Mouse (Mus musculus) thymus, adult 2 months (tissue): Measurements from ENCODE around the gene Foxj2. TPM values are rescaled to one million over a fixed set of nuclear protein-coding genes. Genes with fewer than 3 reads are reported as not detected.
A peak's percentile ranks its signal among the peaks of the same experiment; 100 is the strongest.

Experiments
- DNase-seq: peaks from one replicate; pipeline ENCODE4 v3.0.0; 2021
- H3K27ac ChIP-seq: fragments of 200-500 bp; 2 replicates; pipeline ENCODE4 v1.5.1; 2012; ENCODE audit warnings: low read length, control low read depth; ENCODE audit not compliant: control insufficient read depth, insufficient read depth
- H3K27me3 ChIP-seq: fragments of 200-500 bp; 2 replicates; pipeline ENCODE4 v1.6.1; 2012; ENCODE audit warnings: mild to moderate bottlenecking, low read length, moderate library complexity, mixed read lengths; ENCODE audit not compliant: control insufficient read depth, insufficient read depth
- H3K36me3 ChIP-seq: fragments of 200-500 bp; 2 replicates; pipeline ENCODE4 v1.6.1; 2012; ENCODE audit warnings: mild to moderate bottlenecking, low read length, moderate library complexity; ENCODE audit not compliant: control insufficient read depth, insufficient read depth
- H3K4me1 ChIP-seq: fragments of 200-500 bp; replicated peaks from 2 replicates; pipeline ENCODE4 v1.6.1; 2012; ENCODE audit warnings: low read length; ENCODE audit not compliant: control insufficient read depth, insufficient read depth
- H3K4me3 ChIP-seq: fragments of 200-500 bp; 2 replicates; pipeline ENCODE4 v1.5.1; 2012; ENCODE audit warnings: mild to moderate bottlenecking, low read length, control low read depth, moderate library complexity; ENCODE audit not compliant: control insufficient read depth, insufficient read depth
- CTCF ChIP-seq: fragments of 200-500 bp; IDR thresholded peaks from 2 replicates; pipeline ENCODE4 v1.5.1; 2012; ENCODE audit warnings: mild to moderate bottlenecking, control low read depth, low read length, moderate library complexity, borderline replicate concordance; ENCODE audit not compliant: control insufficient read depth, poor library complexity, insufficient read depth; ENCODE audit errors: extremely low read depth
- POLR2A ChIP-seq: fragments of 200-500 bp; IDR thresholded peaks from 2 replicates; pipeline ENCODE4 v1.6.1; 2012; ENCODE audit warnings: mild to moderate bottlenecking, low read length, control low read depth, moderate library complexity; ENCODE audit not compliant: control insufficient read depth, poor library complexity, insufficient read depth; ENCODE audit errors: extremely low read depth
- WGBS: fragments of 180-500 bp; shearing (Covaris S2); methylation state at CpG from one replicate; pipeline ENCODE4 v1.1.7; 2018; 5-methylcytosine and 5-hydroxymethylcytosine counted together
- polyA plus RNA-seq: library from polyadenylated mRNA; depleted of rRNA; stranded (reverse); fragments of >200 nt; gene quantifications from 2 replicates; pipeline ENCODE4 v1.2.3, GENCODE M21; 2012

Foxj2 gene
- polyA plus RNA-seq, 1 experiment = 20.2 TPM

- Histone ChIP-seq H3K36me3 (peaks cover 3% of the 10 kb centered on the region; the same call in 1 of the 2 replicates), H3K27ac (no peak overlapping the region), H3K4me3 (no peak overlapping the region), H3K4me1 (peaks cover 33% of the 10 kb centered on the region), H3K27me3 (no peaks in the 10 kb centered on the region)
- TF ChIP-seq POLR2A (no peak), CTCF (no peak)
- 93% methylated on average over 10 of the region's 10 CpGs for WGBS
- no peak for DNase-seq
Measured at GRCm38 (mm10) chr6:122824086-122824485, 4.4 kb downstream of the Foxj2 start.

- H3K27ac ChIP-seq = no peak overlapping the region
Measured at GRCm38 (mm10) chr6:122825166-122825565, 5.5 kb downstream of the Foxj2 start.

GRCm38 (mm10) chr6:122825923-122826742, 6.4 kb downstream of the Foxj2 start:
- H3K27me3 ChIP-seq = no peaks in the 10 kb centered on the region
- H3K36me3 ChIP-seq = peaks cover 3% of the 10 kb centered on the region; the same call in 1 of the 2 replicates
- DNase-seq = peak; percentile 53
- H3K4me3 ChIP-seq = peak overlapping the region; percentile 57
- peaks cover 24% of the 10 kb centered on the region for H3K4me1 ChIP-seq
- H3K27ac ChIP-seq = no peak overlapping the region
- 9% methylated on average over 29 of the region's 29 CpGs for WGBS
- TF ChIP-seq POLR2A (no peak), CTCF (no peak)

More at GRCm38 (mm10) chr6:122825166-122825565, 5.5 kb downstream of the Foxj2 start:
- Histone ChIP-seq H3K27me3 (no peaks in the 10 kb centered on the region), H3K36me3 (peaks cover 3% of the 10 kb centered on the region; the same call in 1 of the 2 replicates), H3K4me3 (no peak overlapping the region), H3K4me1 (peaks cover 33% of the 10 kb centered on the region)
- 98% methylated on average over 9 of the region's 9 CpGs for WGBS
- TF ChIP-seq CTCF (no peak), POLR2A (no peak)
- DNase-seq = no peak

GRCm38 (mm10) chr6:122828086-122828485, 8.4 kb downstream of the Foxj2 start:
- Histone ChIP-seq H3K4me1 (peaks cover 11% of the 10 kb centered on the region), H3K27ac (no peak overlapping the region), H3K4me3 (no peak overlapping the region), H3K27me3 (no peaks in the 10 kb centered on the region), H3K36me3 (peaks cover 3% of the 10 kb centered on the region; the same call in 1 of the 2 replicates)
- peak; percentile 44 for DNase-seq
- WGBS = 78% methylated on average over 13 of the region's 13 CpGs
- TF ChIP-seq CTCF = peak; percentile 57; the same call in 1 of the 2 replicates
- no peak for TF ChIP-seq POLR2A

GRCm38 (mm10) chr6:122832880-122833279, 13.2 kb downstream of the Foxj2 start:
- TF ChIP-seq CTCF (no peak), POLR2A (no peak)
- Histone ChIP-seq H3K27me3 (no peaks in the 10 kb centered on the region), H3K4me3 (no peak overlapping the region), H3K4me1 (no peaks in the 10 kb centered on the region), H3K27ac (no peak overlapping the region), H3K36me3 (peaks cover 29% of the 10 kb centered on the region)
- no peak for DNase-seq
- 90% methylated on average over 7 of the region's 7 CpGs for WGBS

- WGBS = 83% methylated on average over 4 of the region's 4 CpGs
- peak; percentile 59 for DNase-seq
- Histone ChIP-seq H3K4me1 (no peaks in the 10 kb centered on the region), H3K36me3 (peaks cover 35% of the 10 kb centered on the region), H3K27ac (no peak overlapping the region), H3K4me3 (no peak overlapping the region), H3K27me3 (no peaks in the 10 kb centered on the region)
- TF ChIP-seq CTCF = peak; percentile 37; the same call in 1 of the 2 replicates
- no peak for TF ChIP-seq POLR2A
Measured at GRCm38 (mm10) chr6:122834365-122834764, 14.7 kb downstream of the Foxj2 start.

GRCm38 (mm10) chr6:122836974-122837373, 17.3 kb downstream of the Foxj2 start:
- no peak for TF ChIP-seq POLR2A
- no peak for TF ChIP-seq CTCF
- WGBS = 98% methylated on average over 3 of the region's 3 CpGs
- peaks cover 57% of the 10 kb centered on the region for H3K36me3 ChIP-seq
- H3K4me3 ChIP-seq = no peak overlapping the region
- H3K27me3 ChIP-seq = no peaks in the 10 kb centered on the region
- DNase-seq = no peak
- H3K4me1 ChIP-seq = no peaks in the 10 kb centered on the region
- no peak overlapping the region for H3K27ac ChIP-seq
